Mouse (Mus musculus): ENCODE measurements around the gene Tle4. TPM values are rescaled to one million over a fixed set of nuclear protein-coding genes. Genes with fewer than 3 reads are reported as not detected.

Gene Tle4
- total and polyA plus RNA-seq, 2 experiments from 2014 or later, result 22.9 to 82.7 TPM

GRCm38 (mm10) chr19:14506875-14507670 is 90.8 kb downstream of the Tle4 start:
- WGBS, result 7% methylated on average over 3 of the region's 3 CpGs
- ATAC-seq, result no peak
- Histone ChIP-seq H3K4me1 (ENCODE audit: insufficient read depth) (peaks cover 25% of the 10 kb centered on the region), H3K27ac (ENCODE audit: low read depth, low read length) (no peak overlapping the region), H3K9ac (no peak overlapping the region), H3K27me3 (ENCODE audit: insufficient read depth, low read length) (no peaks in the 10 kb centered on the region), H3K9me3 (ENCODE audit: low read length) (no peaks in the 10 kb centered on the region), H3K4me2 (ENCODE audit: low read depth) (no peak overlapping the region), H3K36me3 (ENCODE audit: insufficient read depth) (no peaks in the 10 kb centered on the region), H3K4me3 (ENCODE audit: low read depth, low read length) (no peak overlapping the region)
- no peak for TF ChIP-seq CTCF (IDR thresholded peaks at IDR 0.05; ENCODE audit: low read depth)
- peak; percentile 39 for DNase-seq

GRCm38 (mm10) chr19:14505885-14506548 is 91.8 kb downstream of the Tle4 start:
- peaks cover 29% of the 10 kb centered on the region for H3K4me1 ChIP-seq (ENCODE audit: insufficient read depth)
- ATAC-seq, result 0 out of 2 replicates have a peak, but pooled peaks have one; percentile 14
- no peak for TF ChIP-seq CTCF (IDR thresholded peaks at IDR 0.05; ENCODE audit: low read depth)

DNA sequence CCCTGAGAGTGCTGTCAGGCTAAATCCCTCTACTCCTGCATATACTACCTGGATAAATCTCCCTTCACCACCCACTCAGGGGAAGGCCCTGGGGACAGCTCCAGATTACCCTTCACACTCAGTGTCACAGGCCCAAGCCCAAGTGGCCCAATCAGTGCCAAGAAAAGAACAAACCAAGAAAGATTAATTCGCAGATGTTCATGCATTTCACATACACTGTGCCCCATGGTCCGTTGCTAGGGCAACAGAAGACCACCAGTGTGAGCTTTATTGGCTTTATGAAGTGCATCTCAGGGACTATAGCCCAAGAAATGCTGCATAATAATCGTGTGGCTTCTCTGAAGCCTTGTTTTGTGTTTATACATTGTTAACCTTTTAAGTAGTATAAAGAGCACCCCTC is 92.5 kb downstream of the Tle4 start:
- no peak overlapping the region for H3K4me2 ChIP-seq (ENCODE audit: low read depth)
- no peak overlapping the region for H3K9ac ChIP-seq
- no peaks in the 10 kb centered on the region for H3K36me3 ChIP-seq (ENCODE audit: insufficient read depth)
- no peak overlapping the region for H3K27ac ChIP-seq (ENCODE audit: low read depth, low read length)
- DNase-seq (no peak), ATAC-seq (peak; percentile 75)
- H3K27me3 ChIP-seq (ENCODE audit: insufficient read depth, low read length), result no peaks in the 10 kb centered on the region
- no peak for TF ChIP-seq CTCF (IDR thresholded peaks at IDR 0.05; ENCODE audit: low read depth)
- WGBS, result 11% methylated on average over 3 of the region's 3 CpGs
- no peaks in the 10 kb centered on the region for H3K9me3 ChIP-seq (ENCODE audit: low read length)
- H3K4me1 ChIP-seq (ENCODE audit: insufficient read depth), result peaks cover 29% of the 10 kb centered on the region
- no peak overlapping the region for H3K4me3 ChIP-seq (ENCODE audit: low read depth, low read length)

More at GRCm38 (mm10) chr19:14505885-14506548, 91.8 kb downstream of the Tle4 start:
- no peak for DNase-seq
- no peak overlapping the region for H3K9ac ChIP-seq
- no peaks in the 10 kb centered on the region for H3K27me3 ChIP-seq (ENCODE audit: insufficient read depth, low read length)
- H3K9me3 ChIP-seq (ENCODE audit: low read length), result no peaks in the 10 kb centered on the region
- no peak overlapping the region for H3K4me3 ChIP-seq (ENCODE audit: low read depth, low read length)
- WGBS, result 66% methylated on average over 2 of the region's 2 CpGs
- H3K4me2 ChIP-seq (ENCODE audit: low read depth), result no peak overlapping the region
- no peak overlapping the region for H3K27ac ChIP-seq (ENCODE audit: low read depth, low read length)
- no peaks in the 10 kb centered on the region for H3K36me3 ChIP-seq (ENCODE audit: insufficient read depth)

- no peak for TF ChIP-seq CTCF (IDR thresholded peaks at IDR 0.05; ENCODE audit: low read depth)
- Histone ChIP-seq H3K9me3 (ENCODE audit: low read length) (no peaks in the 10 kb centered on the region), H3K27me3 (ENCODE audit: insufficient read depth, low read length) (no peaks in the 10 kb centered on the region), H3K36me3 (ENCODE audit: insufficient read depth) (no peaks in the 10 kb centered on the region), H3K4me3 (ENCODE audit: low read depth, low read length) (no peak overlapping the region), H3K4me2 (ENCODE audit: low read depth) (no peak overlapping the region), H3K4me1 (ENCODE audit: insufficient read depth) (peaks cover 29% of the 10 kb centered on the region), H3K9ac (no peak overlapping the region), H3K27ac (ENCODE audit: low read depth, low read length) (no peak overlapping the region)
- no peak for ATAC-seq
- DNase-seq, result no peak
- WGBS, result 84% methylated on average over 6 of the region's 6 CpGs
These were observed 94.0 kb downstream of the Tle4 start for GRCm38 (mm10) chr19:14503862-14504261.

DNA sequence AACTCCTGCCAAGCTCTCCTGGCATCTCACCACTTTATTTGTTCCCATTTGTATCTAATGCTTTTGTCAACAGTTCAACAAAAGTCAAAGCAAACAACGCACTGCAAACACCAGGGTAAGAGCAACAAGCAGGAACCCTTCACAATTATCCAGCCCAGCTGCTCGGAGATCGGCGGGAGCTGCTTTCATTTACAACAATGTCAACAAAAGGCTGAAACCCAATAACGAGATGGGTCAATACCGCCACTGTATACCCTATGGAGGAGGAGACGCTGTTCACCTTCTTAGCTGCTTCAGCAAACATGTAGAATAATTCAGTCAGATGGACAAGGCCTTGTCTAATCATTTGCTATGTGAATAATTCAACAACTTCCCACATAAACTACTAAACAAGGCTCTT is 95.6 kb downstream of the Tle4 start:
- H3K4me1 ChIP-seq (ENCODE audit: insufficient read depth), result peaks cover 27% of the 10 kb centered on the region
- no peak for TF ChIP-seq CTCF (IDR thresholded peaks at IDR 0.05; ENCODE audit: low read depth)
- H3K27ac ChIP-seq (ENCODE audit: low read depth, low read length), result no peak overlapping the region
- ATAC-seq, result no peak
- H3K36me3 ChIP-seq (ENCODE audit: insufficient read depth), result no peaks in the 10 kb centered on the region
- no peak overlapping the region for H3K4me3 ChIP-seq (ENCODE audit: low read depth, low read length)
- DNase-seq, result no peak
- WGBS, result 11% methylated on average over 7 of the region's 7 CpGs
- no peaks in the 10 kb centered on the region for H3K9me3 ChIP-seq (ENCODE audit: low read length)
- H3K9ac ChIP-seq, result no peak overlapping the region
- no peak overlapping the region for H3K4me2 ChIP-seq (ENCODE audit: low read depth)
- H3K27me3 ChIP-seq (ENCODE audit: insufficient read depth, low read length), result no peaks in the 10 kb centered on the region

- Histone ChIP-seq H3K4me1 (ENCODE audit: insufficient read depth) (peaks cover 10% of the 10 kb centered on the region; the same call in 1 of the 2 replicates), H3K9me3 (ENCODE audit: low read length) (no peaks in the 10 kb centered on the region), H3K4me3 (ENCODE audit: low read depth, low read length) (no peak overlapping the region), H3K27me3 (ENCODE audit: insufficient read depth, low read length) (no peaks in the 10 kb centered on the region), H3K36me3 (ENCODE audit: insufficient read depth) (no peaks in the 10 kb centered on the region), H3K4me2 (ENCODE audit: low read depth) (no peak overlapping the region), H3K9ac (no peak overlapping the region), H3K27ac (ENCODE audit: low read depth, low read length) (no peak overlapping the region)
- no peak for TF ChIP-seq CTCF (IDR thresholded peaks at IDR 0.05; ENCODE audit: low read depth)
- 28% methylated on average over 3 of the region's 3 CpGs for WGBS
- DNase-seq (no peak), ATAC-seq (no peak)
These were observed 97.9 kb downstream of the Tle4 start for GRCm38 (mm10) chr19:14499835-14500425.

GRCm38 (mm10) chr19:14493047-14493446 is 104.8 kb downstream of the Tle4 start:
- H3K9ac ChIP-seq, result no peak overlapping the region
- H3K27ac ChIP-seq (ENCODE audit: low read depth, low read length), result no peak overlapping the region
- no peaks in the 10 kb centered on the region for H3K4me1 ChIP-seq (ENCODE audit: insufficient read depth)
- no peaks in the 10 kb centered on the region for H3K27me3 ChIP-seq (ENCODE audit: insufficient read depth, low read length)
- 96% methylated on average over 3 of the region's 3 CpGs for WGBS
- no peak for DNase-seq
- no peak for TF ChIP-seq CTCF (IDR thresholded peaks at IDR 0.05; ENCODE audit: low read depth)
- H3K4me2 ChIP-seq (ENCODE audit: low read depth), result no peak overlapping the region
- H3K36me3 ChIP-seq (ENCODE audit: insufficient read depth), result no peaks in the 10 kb centered on the region
- H3K9me3 ChIP-seq (ENCODE audit: low read length), result no peaks in the 10 kb centered on the region
- H3K4me3 ChIP-seq (ENCODE audit: low read depth, low read length), result no peak overlapping the region
- ATAC-seq, result no peak

Measured in forebrain, postnatal 0 days (tissue).